Comparison of ENCODE assay signal across 21 mouse cellular contexts in genomic region chr9:93889256-93889655, GRCm38 (mm10).
DNase-seq lines count a peak whose midpoint lies in the region; ATAC-seq lines count a peak whose summit lies in the region.
"Had no signal": no experiment of that assay in that cellular context is flagged by ENCODE, and none has a peak within 500 bp of the region (broad histone marks: within the 10 kb centered on the region; RNA-seq: fewer than 3 reads in every experiment).

No protein-coding gene starts in this region.

- H3K9me3 ChIP-seq in embryonic facial prominence, embryonic 14.5 days (ENCODE audit: control insufficient read depth, low read length) = no peaks in the 10 kb centered on the region
- no peaks in the 10 kb centered on the region for H3K9me3 ChIP-seq in embryonic facial prominence, embryonic 10.5 days
- no peaks in the 10 kb centered on the region for H3K9me3 ChIP-seq in heart, embryonic 11.5 days (replicated peaks; ENCODE audit: control insufficient read depth, low read length)
- H3K9me3 ChIP-seq: forebrain, embryonic 10.5 days; heart, embryonic 13.5 days had no signal

- H3K36me3 ChIP-seq in embryonic facial prominence, embryonic 14.5 days (ENCODE audit: control insufficient read depth, insufficient read depth, low read length) = no peaks in the 10 kb centered on the region
- no peaks in the 10 kb centered on the region for H3K36me3 ChIP-seq in embryonic facial prominence, embryonic 10.5 days (replicated peaks)
- no peaks in the 10 kb centered on the region for H3K36me3 ChIP-seq in heart, embryonic 11.5 days (ENCODE audit: control insufficient read depth, insufficient read depth, low read length)
- H3K36me3 ChIP-seq: forebrain, embryonic 10.5 days; heart, embryonic 13.5 days had no signal

- no peak overlapping the region for H3K4me2 ChIP-seq in embryonic facial prominence, embryonic 14.5 days (ENCODE audit: low read depth, low read length)
- H3K4me2 ChIP-seq in heart, embryonic 11.5 days = no peak overlapping the region
- H3K4me2 ChIP-seq: heart, embryonic 13.5 days had no signal

- H3K27me3 ChIP-seq in embryonic facial prominence, embryonic 14.5 days (replicated peaks; ENCODE audit: control insufficient read depth, insufficient read depth, low read length) = no peaks in the 10 kb centered on the region
- H3K27me3 ChIP-seq in embryonic facial prominence, embryonic 10.5 days (replicated peaks; ENCODE audit: low read depth, poor library complexity, severe bottlenecking) = no peaks in the 10 kb centered on the region
- H3K27me3 ChIP-seq in heart, embryonic 11.5 days (ENCODE audit: control insufficient read depth, insufficient read depth, low read length) = no peaks in the 10 kb centered on the region
- H3K27me3 ChIP-seq: heart, embryonic 13.5 days had no signal

- DNase-seq in embryonic facial prominence, embryonic 14.5 days (ENCODE audit: low spot score) = peak; percentile 47
- no peak for DNase-seq in embryonic facial prominence, embryonic 10.5 days (ENCODE audit: low spot score)
- DNase-seq in left cerebral cortex, postnatal 4 days = peak; percentile 13
- DNase-seq in left cerebral cortex, adult 18-20 months (ENCODE audit: low spot score in 2 of 2) = no peak
- DNase-seq in cerebellum, postnatal 10 days = peak; percentile 54 to 65
- DNase-seq in thymus, postnatal 14 days = no peak
- DNase-seq: adrenal gland, adult 8-10 months; gastrocnemius, postnatal 10 days; heart, postnatal 14 days; kidney, adult 2 months; layer of hippocampus, adult 9-11 months; liver, postnatal 0 days; thymus, postnatal 25 days had no signal

- no peak overlapping the region for H3K9ac ChIP-seq in embryonic facial prominence, embryonic 14.5 days (ENCODE audit: low read depth, low read length)
- H3K9ac ChIP-seq in heart, embryonic 11.5 days (ENCODE audit: low read depth, low read length) = no peak overlapping the region
- H3K9ac ChIP-seq: heart, embryonic 13.5 days; liver, postnatal 0 days had no signal

- intact Hi-C loops in left cerebral cortex, postnatal 4 days (cut with DNase I) = no loop called here

- WGBS in embryonic facial prominence, embryonic 14.5 days = 52% methylated on average over 1 of the region's 1 CpGs
- 80% methylated on average over 1 of the region's 1 CpGs for WGBS in embryonic facial prominence, embryonic 10.5 days
- WGBS in heart, embryonic 11.5 days (ENCODE audit: insufficient replicate concordance) = 86% methylated on average over 1 of the region's 1 CpGs

- no peak overlapping the region for H3K27ac ChIP-seq in embryonic facial prominence, embryonic 14.5 days (replicated peaks; ENCODE audit: low read depth, low read length)
- no peak overlapping the region for H3K27ac ChIP-seq in embryonic facial prominence, embryonic 10.5 days (replicated peaks)
- no peak overlapping the region for H3K27ac ChIP-seq in heart, embryonic 11.5 days (ENCODE audit: low read depth, low read length)
- H3K27ac ChIP-seq: forebrain, embryonic 10.5 days; heart, embryonic 13.5 days; kidney, postnatal 0 days; left cerebral cortex, adult 2 months; macrophage had no signal

- no peak overlapping the region for H3K4me3 ChIP-seq in embryonic facial prominence, embryonic 14.5 days (ENCODE audit: low read depth, low read length)
- no peak overlapping the region for H3K4me3 ChIP-seq in embryonic facial prominence, embryonic 10.5 days
- H3K4me3 ChIP-seq in heart, embryonic 11.5 days (ENCODE audit: low read depth, low read length) = no peak overlapping the region
- H3K4me3 ChIP-seq: forebrain, embryonic 10.5 days; heart, embryonic 13.5 days; left cerebral cortex, adult 2 months had no signal

- no peaks in the 10 kb centered on the region for H3K4me1 ChIP-seq in embryonic facial prominence, embryonic 14.5 days (ENCODE audit: control insufficient read depth, insufficient read depth, low read length)
- no peaks in the 10 kb centered on the region for H3K4me1 ChIP-seq in embryonic facial prominence, embryonic 10.5 days
- H3K4me1 ChIP-seq in heart, embryonic 11.5 days (ENCODE audit: control insufficient read depth, insufficient read depth, low read length) = no peaks in the 10 kb centered on the region
- H3K4me1 ChIP-seq: forebrain, embryonic 10.5 days; heart, embryonic 13.5 days had no signal

- ATAC-seq in embryonic facial prominence, embryonic 14.5 days (ENCODE audit: low read depth) = peak; percentile 26; the same call in 1 of the 2 replicates
- ATAC-seq in heart, embryonic 11.5 days (replicated peaks; ENCODE audit: insufficient number of reproducible peaks, low FRiP score, low TSS enrichment) = no peak
- ATAC-seq: liver, postnatal 0 days; lung, postnatal 0 days; midbrain, embryonic 16.5 days had no signal

Comparison
In these comparisons a context has a peak if more than half of its experiments do, and no peak if none do; other contexts are left out.
1. DNase-seq: peak in embryonic facial prominence, embryonic 14.5 days (single experiment), left cerebral cortex, postnatal 4 days (single experiment) and cerebellum, postnatal 10 days (2 of 2); none in embryonic facial prominence, embryonic 10.5 days (single experiment), left cerebral cortex, adult 18-20 months (0 of 2) and thymus, postnatal 14 days (single experiment).